Mouse (Mus musculus): ENCODE measurements around the gene Gcn1l1.

DNA sequence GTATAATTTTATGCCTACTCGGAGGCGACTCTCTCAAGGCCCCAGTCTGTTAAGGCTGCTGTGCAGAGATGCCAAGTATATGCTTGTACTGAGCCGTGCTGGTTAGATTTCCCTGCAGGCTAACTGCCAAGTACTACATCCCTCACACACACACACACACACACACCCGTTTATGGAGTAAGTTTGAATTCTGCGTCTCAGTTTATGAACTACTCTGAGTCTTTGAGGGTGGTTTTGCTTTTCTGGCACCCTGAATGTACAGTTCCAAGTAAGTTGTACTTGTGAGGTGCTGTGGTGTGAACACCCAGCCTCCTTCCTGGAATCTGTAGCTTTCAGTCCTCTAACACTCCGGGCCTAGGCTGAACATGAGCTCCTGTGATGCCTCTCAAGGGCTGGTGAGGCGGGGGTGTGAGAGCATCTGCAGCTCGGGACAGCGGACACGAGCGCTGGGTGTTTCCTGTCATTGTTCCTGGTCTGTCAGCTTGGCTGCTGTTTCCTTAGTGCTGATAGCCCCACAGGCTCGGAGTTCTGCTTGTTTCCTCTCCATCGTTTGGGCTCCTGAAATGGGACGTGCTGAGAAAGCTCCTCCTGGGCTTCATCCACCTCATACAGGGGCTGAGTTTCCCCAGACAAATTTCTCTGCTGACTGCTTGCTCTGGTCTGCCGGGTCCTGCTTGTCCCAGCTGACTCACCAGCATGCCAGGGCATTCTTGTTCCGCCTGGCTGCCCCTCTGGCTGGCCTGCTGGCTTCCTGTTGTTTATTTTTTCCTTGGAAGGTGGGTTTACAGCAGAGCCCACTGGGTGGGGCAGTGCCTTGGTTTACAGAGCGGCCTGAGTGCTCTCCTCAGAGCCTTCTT lies 7.9 kb downstream of the Gcn1l1 start:
- TF ChIP-seq POLR2A (IDR thresholded peaks at IDR 0.05; ENCODE audit: borderline replicate concordance, extremely low read depth, insufficient read depth, insufficient read length, poor library complexity, severe bottlenecking), result no peak
- no peak for TF ChIP-seq CTCF (IDR thresholded peaks at IDR 0.05; ENCODE audit: borderline replicate concordance, extremely low read depth, insufficient read depth, insufficient read length)
